Mouse (Mus musculus) lung, embryonic 14.5 days (tissue): Measurements from ENCODE around the gene Myoz2. TPM values are rescaled to one million over a fixed set of nuclear protein-coding genes. Genes with fewer than 3 reads are reported as not detected.
A peak's percentile ranks its signal among the peaks of the same experiment; 100 is the strongest.

ENCODE experiments used
- ATAC-seq: fragments of 200-750 bp; cut with Nextera tagmentation; 2 replicates; pipeline ENCODE4 v1.8.0; 2017; ENCODE audit warnings: mild to moderate bottlenecking, moderate TSS enrichment, moderate library complexity; ENCODE audit not compliant: insufficient read depth
- DNase-seq: peaks from one replicate; pipeline ENCODE4 v3.0.0-alpha.2; 2015
- H3K27ac ChIP-seq: fragments of 300-500 bp; sonication (generic); 2 replicates; pipeline ENCODE4 v1.5.1; 2014; ENCODE audit warnings: low read depth, mild to moderate bottlenecking, moderate library complexity
- H3K27me3 ChIP-seq: fragments of 300-500 bp; sonication (generic); 2 replicates; pipeline ENCODE4 v1.6.1; 2014; ENCODE audit warnings: low read length, control low read depth; ENCODE audit not compliant: insufficient read depth
- H3K36me3 ChIP-seq: fragments of 300-500 bp; sonication (generic); 2 replicates; pipeline ENCODE4 v1.6.1; 2014; ENCODE audit warnings: control low read depth; ENCODE audit not compliant: insufficient read depth
- H3K4me1 ChIP-seq: fragments of 300-500 bp; sonication (generic); 2 replicates; pipeline ENCODE4 v1.6.1; 2014; ENCODE audit warnings: antibody characterized with exemption, control low read depth; ENCODE audit not compliant: insufficient read depth
- H3K4me2 ChIP-seq: fragments of 300-500 bp; sonication (generic); 2 replicates; pipeline ENCODE4 v1.6.1; 2014; ENCODE audit warnings: mild to moderate bottlenecking
- H3K4me3 ChIP-seq: fragments of 300-500 bp; sonication (generic); 2 replicates; pipeline ENCODE4 v1.5.1; 2014; ENCODE audit warnings: low read depth, low read length
- H3K9ac ChIP-seq: fragments of 300-500 bp; sonication (generic); 2 replicates; pipeline ENCODE4 v1.6.1; 2014
- H3K9me3 ChIP-seq: fragments of 300-500 bp; sonication (generic); 2 replicates; pipeline ENCODE4 v1.6.1; 2016; ENCODE audit warnings: low read depth, low read length, control low read depth
- CTCF ChIP-seq: IDR thresholded peaks from 2 replicates; pipeline ENCODE4 v1.5.1; 2016; ENCODE audit warnings: antibody characterized with exemption, low read depth
- WGBS: fragments of 180-500 bp; shearing (Covaris S2); extraction: QIAGEN DNeasy Blood & Tissue Kit; methylation state at CpG from one replicate; pipeline ENCODE4 v1.1.7; 2014; 5-methylcytosine and 5-hydroxymethylcytosine counted together
- polyA plus RNA-seq: library from polyadenylated mRNA; unstranded; fragments of >200 nt; fragmentation: Nextera tagmentation; extraction: Ambion mirVana; gene quantifications from 2 replicates; pipeline ENCODE4 v1.2.1, GENCODE M21; 2014

Gene Myoz2
- polyA plus RNA-seq, 1 experiment from 2014 or later: 0.17 TPM

DNA sequence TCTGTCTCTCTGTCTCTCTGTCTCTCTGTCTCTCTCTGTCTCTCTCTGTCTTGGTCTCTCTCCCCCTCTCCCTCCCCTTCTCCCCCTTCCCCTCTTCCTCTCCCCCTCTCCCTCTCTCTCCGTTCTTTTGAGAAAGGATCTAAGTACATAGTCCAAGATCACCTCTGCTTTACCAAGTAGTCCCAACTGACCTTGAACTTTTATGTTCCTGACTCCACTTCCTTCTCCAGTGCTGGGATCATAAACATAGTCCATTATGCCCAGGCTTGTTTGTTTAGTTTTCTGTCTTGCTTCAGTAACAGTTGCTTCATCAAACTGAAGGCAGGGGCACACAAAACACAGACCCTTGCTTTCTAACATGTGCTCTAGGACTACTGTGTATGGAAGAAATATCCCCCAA is 37.7 kb upstream of the Myoz2 start:
- no peak for TF ChIP-seq CTCF
- Histone ChIP-seq H3K27ac (no peak overlapping the region), H3K27me3 (no peaks in the 10 kb centered on the region), H3K9ac (no peak overlapping the region), H3K9me3 (no peaks in the 10 kb centered on the region), H3K4me3 (no peak overlapping the region), H3K36me3 (no peaks in the 10 kb centered on the region), H3K4me2 (no peak overlapping the region), H3K4me1 (peaks cover 4% of the 10 kb centered on the region; the same call in 1 of the 2 replicates)
- no CpG with 5 or more reads among the region's 1 CpGs for WGBS
- ATAC-seq (no peak; the same call in 1 of the 2 replicates), DNase-seq (peak; percentile 43)

- WGBS: 80% methylated on average over 1 of the region's 1 CpGs
- no peaks in the 10 kb centered on the region for H3K36me3 ChIP-seq
- H3K9ac ChIP-seq: no peak overlapping the region
- no peak for ATAC-seq
- peaks cover 4% of the 10 kb centered on the region; the same call in 1 of the 2 replicates for H3K4me1 ChIP-seq
- DNase-seq: no peak
- no peak for TF ChIP-seq CTCF
- H3K9me3 ChIP-seq: no peaks in the 10 kb centered on the region
- no peak overlapping the region for H3K4me3 ChIP-seq
- no peak overlapping the region for H3K27ac ChIP-seq
- no peaks in the 10 kb centered on the region for H3K27me3 ChIP-seq
- H3K4me2 ChIP-seq: no peak overlapping the region
Measured at GRCm38 (mm10) chr3:123070996-123071395, 36.2 kb upstream of the Myoz2 start.

DNA sequence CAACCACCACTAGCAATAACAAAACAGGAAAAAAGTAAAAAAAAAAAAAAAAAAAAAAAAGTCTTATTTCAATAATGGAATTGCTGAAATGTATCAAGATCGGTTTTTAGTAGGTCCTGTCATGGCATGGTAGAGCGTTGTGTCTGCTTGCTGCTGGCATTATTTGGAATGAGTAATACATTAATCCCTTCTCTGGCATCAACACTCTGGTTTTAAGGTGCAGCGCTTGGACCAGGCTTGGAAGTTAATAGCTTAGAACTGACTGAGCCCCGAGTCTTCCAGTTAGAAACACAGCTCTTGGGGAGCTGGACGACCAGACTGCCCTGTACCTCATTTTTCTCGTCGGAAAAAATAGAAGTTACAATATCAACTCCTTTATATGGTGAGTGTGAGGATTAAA is 32.0 kb upstream of the Myoz2 start:
- Histone ChIP-seq H3K9me3 (no peaks in the 10 kb centered on the region), H3K4me2 (no peak overlapping the region), H3K4me3 (no peak overlapping the region), H3K4me1 (peaks cover 10% of the 10 kb centered on the region), H3K9ac (no peak overlapping the region), H3K27ac (no peak overlapping the region), H3K36me3 (no peaks in the 10 kb centered on the region), H3K27me3 (no peaks in the 10 kb centered on the region)
- ATAC-seq (no peak), DNase-seq (no peak)
- no peak for TF ChIP-seq CTCF
- 83% methylated on average over 7 of the region's 7 CpGs for WGBS

GRCm38 (mm10) chr3:123065466-123065865 is 30.7 kb upstream of the Myoz2 start:
- no peak for TF ChIP-seq CTCF
- Histone ChIP-seq H3K4me2 (no peak overlapping the region), H3K4me1 (peaks cover 10% of the 10 kb centered on the region), H3K27me3 (no peaks in the 10 kb centered on the region), H3K4me3 (no peak overlapping the region), H3K9me3 (no peaks in the 10 kb centered on the region), H3K9ac (no peak overlapping the region), H3K27ac (no peak overlapping the region), H3K36me3 (no peaks in the 10 kb centered on the region)
- WGBS: 29% methylated on average over 5 of the region's 5 CpGs
- peak; percentile 73 for DNase-seq
- peak; percentile 68; the same call in 1 of the 2 replicates for ATAC-seq

- Histone ChIP-seq H3K36me3 (no peaks in the 10 kb centered on the region), H3K4me1 (peaks cover 10% of the 10 kb centered on the region), H3K9me3 (no peaks in the 10 kb centered on the region), H3K4me2 (no peak overlapping the region), H3K9ac (no peak overlapping the region), H3K27me3 (no peaks in the 10 kb centered on the region), H3K27ac (no peak overlapping the region), H3K4me3 (no peak overlapping the region)
- ATAC-seq (no peak), DNase-seq (peak; percentile 31)
- TF ChIP-seq CTCF: no peak
- 13% methylated on average over 5 of the region's 5 CpGs for WGBS
Measured at GRCm38 (mm10) chr3:123064186-123064585, 29.4 kb upstream of the Myoz2 start.

- H3K27ac ChIP-seq: no peak overlapping the region
- H3K9ac ChIP-seq: no peak overlapping the region
- no peak for TF ChIP-seq CTCF
- no peak overlapping the region for H3K4me2 ChIP-seq
- DNase-seq: no peak
- no peak overlapping the region for H3K4me3 ChIP-seq
- no peak for ATAC-seq
- 78% methylated on average over 2 of the region's 2 CpGs for WGBS
- H3K27me3 ChIP-seq: no peaks in the 10 kb centered on the region
- H3K9me3 ChIP-seq: no peaks in the 10 kb centered on the region
- no peaks in the 10 kb centered on the region for H3K36me3 ChIP-seq
- H3K4me1 ChIP-seq: peaks cover 10% of the 10 kb centered on the region
Measured at GRCm38 (mm10) chr3:123061931-123062330, 27.1 kb upstream of the Myoz2 start.

DNA sequence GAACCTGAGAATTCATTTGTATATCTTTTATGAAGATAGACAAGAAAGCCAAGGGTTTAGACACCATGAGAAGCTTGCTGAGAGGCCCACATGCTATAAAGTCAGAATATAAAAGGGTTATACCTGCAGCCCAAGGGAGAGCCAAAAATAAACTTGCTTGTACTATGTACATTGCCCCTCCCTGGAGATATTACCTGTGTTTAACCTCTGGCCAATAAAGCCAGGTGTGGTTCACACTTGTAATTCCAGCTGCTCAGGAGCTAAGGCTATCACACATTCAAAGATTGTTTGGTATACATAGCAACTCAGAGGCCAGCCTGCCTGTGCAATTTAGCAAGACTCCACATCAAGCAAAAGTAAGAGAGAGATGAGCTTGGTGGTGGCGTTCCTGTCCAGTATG is 24.0 kb upstream of the Myoz2 start:
- no peak for ATAC-seq
- 87% methylated on average over 1 of the region's 1 CpGs for WGBS
- no peak overlapping the region for H3K27ac ChIP-seq

GRCm38 (mm10) chr3:123054178-123054577 is 19.4 kb upstream of the Myoz2 start:
- Histone ChIP-seq H3K27ac (peak overlapping the region; percentile 15; the same call in 1 of the 2 replicates), H3K36me3 (no peaks in the 10 kb centered on the region), H3K27me3 (no peaks in the 10 kb centered on the region), H3K4me3 (no peak overlapping the region), H3K4me1 (no peaks in the 10 kb centered on the region), H3K4me2 (no peak overlapping the region), H3K9ac (no peak overlapping the region), H3K9me3 (no peaks in the 10 kb centered on the region)
- ATAC-seq (peak; percentile 95), DNase-seq (peak; percentile 63)
- TF ChIP-seq CTCF: no peak
- 29% methylated on average over 5 of the region's 5 CpGs for whole genome bisulfite sequencing

More for the DNA sequence above, 24.0 kb upstream of the Myoz2 start:
- no peak overlapping the region for H3K4me2 ChIP-seq
- H3K36me3 ChIP-seq: no peaks in the 10 kb centered on the region
- H3K9ac ChIP-seq: no peak overlapping the region
- TF ChIP-seq CTCF: no peak
- H3K4me1 ChIP-seq: no peaks in the 10 kb centered on the region
- no peaks in the 10 kb centered on the region for H3K9me3 ChIP-seq
- H3K4me3 ChIP-seq: no peak overlapping the region
- H3K27me3 ChIP-seq: no peaks in the 10 kb centered on the region
- no peak for DNase-seq
